Mouse (Mus musculus) forebrain, embryonic 16.5 days (tissue): ENCODE results near the gene Psmc4. TPM values are rescaled to one million over a fixed set of nuclear protein-coding genes. Genes with fewer than 3 reads are reported as not detected.

Source experiments
- ATAC-seq: fragments of 200-750 bp; cut with Nextera tagmentation; 2 replicates; pipeline ENCODE4 v1.8.0; 2017; ENCODE audit warnings: mild to moderate bottlenecking, moderate library complexity
- H3K27ac ChIP-seq: fragments of 300-500 bp; sonication (generic); 2 replicates; pipeline ENCODE4 v1.5.1; 2014; ENCODE audit warnings: low read length, control low read depth
- H3K27me3 ChIP-seq: fragments of 300-500 bp; sonication (generic); replicated peaks from 2 replicates; pipeline ENCODE4 v1.6.1; 2014; ENCODE audit warnings: low read length; ENCODE audit not compliant: control insufficient read depth, insufficient read depth
- H3K36me3 ChIP-seq: fragments of 300-500 bp; sonication (generic); 2 replicates; pipeline ENCODE4 v1.6.1; 2014; ENCODE audit not compliant: control insufficient read depth, insufficient read depth
- H3K4me1 ChIP-seq: fragments of 300-500 bp; sonication (generic); replicated peaks from 2 replicates; pipeline ENCODE4 v1.6.1; 2014; ENCODE audit warnings: low read length; ENCODE audit not compliant: control insufficient read depth, insufficient read depth
- H3K4me2 ChIP-seq: fragments of 300-500 bp; sonication (generic); 2 replicates; pipeline ENCODE4 v1.6.1; 2014; ENCODE audit warnings: mild to moderate bottlenecking, low read length, control low read depth
- H3K4me3 ChIP-seq: fragments of 300-500 bp; sonication (generic); replicated peaks from 2 replicates; pipeline ENCODE4 v1.5.1; 2014; ENCODE audit warnings: mild to moderate bottlenecking, low read length, control low read depth
- H3K9ac ChIP-seq: fragments of 300-500 bp; sonication (generic); replicated peaks from 2 replicates; pipeline ENCODE4 v1.6.1; 2014; ENCODE audit warnings: low read depth, low read length, control low read depth
- H3K9me3 ChIP-seq: fragments of 300-500 bp; sonication (generic); 2 replicates; pipeline ENCODE4 v1.6.1; 2016; ENCODE audit warnings: low read length; ENCODE audit not compliant: control insufficient read depth
- WGBS: fragments of 180-500 bp; shearing (Covaris S2); extraction: QIAGEN DNeasy Blood & Tissue Kit; methylation state at CpG from one replicate; pipeline ENCODE4 v1.1.7; 2014; 5-methylcytosine and 5-hydroxymethylcytosine counted together
- polyA plus RNA-seq: library from polyadenylated mRNA; unstranded; fragments of >200 nt; fragmentation: Nextera tagmentation; extraction: Ambion mirVana; gene quantifications from 2 replicates; pipeline ENCODE4 v1.2.1, GENCODE M21; 2015

The Psmc4 gene
- polyA plus RNA-seq, 1 experiment from 2014 or later: 330 TPM

DNA sequence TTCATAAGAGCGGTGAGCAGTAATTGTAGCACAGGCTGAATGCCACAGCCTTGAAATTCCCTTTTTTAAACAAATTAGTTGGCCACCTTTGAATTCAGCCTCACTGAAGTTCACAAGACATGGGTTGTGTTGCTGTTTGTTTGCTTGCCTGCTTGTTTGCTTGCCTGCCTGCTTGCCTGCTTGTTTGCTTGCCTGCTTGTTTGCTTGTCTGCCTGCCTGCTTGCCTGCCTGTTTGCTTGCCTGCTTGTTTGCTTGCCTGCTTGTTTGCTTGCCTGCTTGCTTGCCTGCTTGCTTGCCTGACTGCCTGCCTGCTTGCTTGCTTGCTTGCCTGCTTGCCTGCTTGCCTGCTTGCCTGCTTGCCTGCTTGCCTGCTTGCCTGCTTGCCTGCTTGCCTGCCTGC is 10.1 kb upstream of the Psmc4 start:
- whole genome bisulfite sequencing: 77% methylated on average over 1 of the region's 1 CpGs

DNA sequence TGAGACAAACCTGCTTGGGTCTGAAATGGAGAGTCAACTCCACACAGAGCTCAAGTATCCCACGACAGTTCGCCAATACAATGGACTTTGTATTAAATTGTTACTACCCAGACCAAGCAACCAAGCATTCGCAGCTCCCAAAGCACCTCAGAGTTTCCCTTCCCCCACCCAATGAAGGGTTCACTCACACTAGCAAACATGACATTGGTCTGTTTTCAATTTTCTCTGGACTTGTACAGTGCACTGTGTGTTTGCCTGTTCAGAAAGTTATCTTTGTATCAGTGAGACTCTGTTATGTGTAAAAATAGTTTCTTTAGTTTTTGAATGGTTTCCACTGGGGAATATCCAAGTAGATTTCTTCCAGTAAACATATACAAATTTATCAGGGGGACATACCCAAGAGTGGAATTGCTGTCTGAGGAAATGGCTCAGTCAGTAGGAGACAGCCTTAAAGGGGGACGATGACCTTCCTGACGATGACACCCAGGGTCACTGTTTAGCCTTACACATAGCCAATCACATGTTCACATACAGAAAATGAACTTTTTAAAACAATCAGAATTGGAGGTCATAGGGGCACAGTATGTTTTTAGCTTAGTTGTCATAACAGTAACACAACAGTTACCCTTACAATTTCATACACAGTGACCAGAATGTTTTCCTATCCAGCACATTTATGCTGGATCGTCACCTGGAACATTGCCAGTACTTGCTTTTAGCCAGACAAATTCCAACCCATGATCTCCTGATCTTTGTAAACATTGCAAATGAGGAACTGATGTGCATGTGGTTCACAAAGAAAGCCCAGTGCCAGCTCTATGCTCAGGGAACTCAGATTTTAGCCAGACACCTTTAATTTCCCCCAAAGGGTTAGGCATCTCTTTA is 3.4 kb upstream of the Psmc4 start:
- Histone ChIP-seq H3K9me3 (no peaks in the 10 kb centered on the region), H3K27ac (no peak overlapping the region), H3K27me3 (0 out of 2 replicates have a peak, but pooled peaks cover 3% of the 10 kb centered on the region), H3K36me3 (no peaks in the 10 kb centered on the region; the same call in 1 of the 2 replicates), H3K4me3 (no peak overlapping the region), H3K4me1 (peaks cover 14% of the 10 kb centered on the region), H3K9ac (no peak overlapping the region), H3K4me2 (no peak overlapping the region)
- 86% methylated on average over 6 of the region's 6 CpGs for WGBS
- no peak for ATAC-seq

More for the DNA sequence above, 10.1 kb upstream of the Psmc4 start:
- Histone ChIP-seq H3K27ac (no peak overlapping the region), H3K4me3 (no peak overlapping the region), H3K4me2 (no peak overlapping the region), H3K9me3 (0 out of 2 replicates have a peak, but pooled peaks cover 4% of the 10 kb centered on the region), H3K27me3 (0 out of 2 replicates have a peak, but pooled peaks cover 4% of the 10 kb centered on the region), H3K36me3 (no peaks in the 10 kb centered on the region), H3K4me1 (no peaks in the 10 kb centered on the region), H3K9ac (no peak overlapping the region)
- no peak for ATAC-seq

DNA sequence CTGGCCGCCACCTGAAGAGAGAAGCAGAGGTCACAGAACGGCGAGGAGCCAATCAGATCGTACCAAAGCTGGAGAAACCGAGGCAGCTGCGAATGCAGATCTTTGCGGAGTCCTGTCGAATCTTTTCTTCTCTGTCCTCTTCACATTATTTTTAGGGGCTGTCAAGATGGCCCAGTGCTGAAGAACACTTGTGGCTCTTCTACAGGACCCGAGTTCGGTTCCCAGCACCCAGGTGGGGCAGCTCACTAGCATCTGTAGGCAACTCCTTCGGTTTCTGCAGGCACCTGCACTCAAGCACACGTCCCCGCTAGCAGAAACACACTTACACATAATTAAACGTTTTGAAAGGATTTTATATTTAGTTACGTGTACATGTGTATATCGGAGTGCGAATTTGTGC is 683 bp upstream of the Psmc4 start:
- peak; percentile 4; the same call in 1 of the 2 replicates for ATAC-seq
- Histone ChIP-seq H3K27me3 (0 out of 2 replicates have a peak, but pooled peaks cover 3% of the 10 kb centered on the region), H3K9me3 (no peaks in the 10 kb centered on the region), H3K4me2 (peak overlapping the region; percentile 35; the same call in 1 of the 2 replicates), H3K9ac (peak overlapping the region; percentile 30; the same call in 1 of the 2 replicates), H3K4me3 (no peak overlapping the region), H3K4me1 (peaks cover 14% of the 10 kb centered on the region), H3K36me3 (peaks cover 7% of the 10 kb centered on the region), H3K27ac (no peak overlapping the region)
- 64% methylated on average over 17 of the region's 17 CpGs for WGBS

DNA sequence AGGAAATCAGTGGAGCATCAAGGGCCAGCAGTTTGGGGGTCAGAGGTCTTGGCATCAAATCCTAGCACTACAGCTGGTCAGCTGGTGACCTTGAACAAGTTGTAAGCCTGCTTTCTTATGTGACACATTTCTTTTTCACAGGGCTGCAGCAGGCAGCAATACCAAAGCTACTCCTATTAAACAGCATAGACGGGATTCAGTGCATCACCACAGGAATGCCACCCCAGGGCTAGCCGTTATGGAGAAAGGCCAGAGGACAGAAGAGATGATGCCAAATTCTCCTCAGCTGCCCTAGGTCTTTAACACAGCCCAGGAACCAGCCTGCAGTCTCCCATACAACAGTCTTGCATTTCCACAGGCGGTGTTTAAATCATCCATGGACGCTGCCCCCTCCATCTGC is 5.4 kb downstream of the Psmc4 start:
- Histone ChIP-seq H3K4me3 (no peak overlapping the region), H3K36me3 (peaks cover 46% of the 10 kb centered on the region), H3K27me3 (no peaks in the 10 kb centered on the region), H3K9ac (no peak overlapping the region), H3K4me1 (peaks cover 10% of the 10 kb centered on the region), H3K9me3 (no peaks in the 10 kb centered on the region), H3K27ac (no peak overlapping the region), H3K4me2 (no peak overlapping the region)
- 87% methylated on average over 4 of the region's 4 CpGs for WGBS
- ATAC-seq: no peak

DNA sequence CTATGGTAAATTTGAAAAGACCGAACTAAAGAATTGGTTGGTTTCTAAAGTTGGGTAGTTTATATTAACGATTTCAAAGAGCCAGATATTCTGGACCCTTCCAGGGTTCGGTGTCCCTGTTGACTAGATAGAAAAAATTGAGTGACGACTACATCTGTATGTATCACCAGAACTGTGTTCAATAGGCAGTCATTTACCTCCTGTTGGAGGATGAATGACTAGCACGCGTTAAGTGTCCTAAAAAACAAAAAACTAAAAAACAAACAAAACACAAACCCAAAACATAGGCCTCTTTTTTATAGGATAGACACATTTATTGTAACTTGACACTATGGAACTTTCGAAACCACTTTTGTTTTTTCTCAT is 35.5 kb downstream of the Psmc4 start:
- Histone ChIP-seq H3K27me3 (no peaks in the 10 kb centered on the region), H3K9me3 (no peaks in the 10 kb centered on the region), H3K4me2 (peak overlapping the region; percentile 87), H3K9ac (peak overlapping the region; percentile 74), H3K36me3 (no peaks in the 10 kb centered on the region), H3K4me3 (peak overlapping the region; percentile 59), H3K4me1 (peaks cover 9% of the 10 kb centered on the region), H3K27ac (no peak overlapping the region; the same call in 1 of the 2 replicates)
- WGBS: 21% methylated on average over 7 of the region's 7 CpGs
- peak; percentile 49 for ATAC-seq

DNA sequence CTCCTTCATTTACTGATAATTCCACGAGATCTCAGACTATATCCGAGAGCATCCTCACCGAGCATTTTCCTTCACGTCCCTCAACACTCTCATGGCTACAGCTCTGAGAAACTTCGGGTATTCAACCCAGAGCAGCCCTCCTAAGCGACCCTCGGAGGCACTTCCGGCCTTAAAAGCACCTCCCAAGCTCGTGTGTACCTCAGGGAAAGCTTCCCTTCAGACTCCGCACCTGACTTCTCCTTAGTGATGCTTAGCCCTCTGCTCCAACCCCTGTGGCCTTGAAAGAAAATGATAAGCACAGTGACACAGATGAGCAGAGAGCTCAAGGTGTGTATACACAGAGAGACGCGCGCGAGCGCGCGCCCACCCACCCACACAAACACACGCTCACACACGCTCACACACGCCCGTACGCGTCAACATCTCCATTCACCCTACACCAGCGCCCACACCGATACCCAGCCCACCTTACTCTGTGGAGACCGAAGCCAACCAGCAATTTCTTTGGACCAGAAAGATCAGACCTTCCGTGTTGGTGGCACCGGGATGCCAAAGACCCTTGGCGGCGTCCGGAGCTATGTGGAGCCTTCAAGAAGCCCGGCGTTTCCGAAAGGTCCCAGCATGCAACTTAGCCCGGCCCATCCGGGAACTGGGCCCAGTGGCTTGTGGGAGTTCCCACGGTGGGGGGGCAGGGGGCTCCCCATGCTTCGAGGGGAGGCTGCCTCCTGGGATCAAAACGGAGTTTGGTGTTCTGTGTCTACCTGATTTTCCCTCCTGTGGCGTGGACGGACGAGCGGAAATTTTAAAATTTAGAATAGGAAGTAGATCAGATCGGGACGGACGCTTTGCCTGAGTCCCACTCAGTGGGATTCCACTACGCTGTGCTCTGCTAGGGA is 36.1 kb downstream of the Psmc4 start, which contains the start of gene Zfp850:
TSS of gene Zfp850 (minus strand) at position 567 of the 896 bp plus-strand sequence.
- Histone ChIP-seq H3K27me3 (no peaks in the 10 kb centered on the region), H3K36me3 (no peaks in the 10 kb centered on the region), H3K4me3 (peak within 1 kb of the TSS; percentile 59), H3K9ac (peak within 1 kb of the TSS; percentile 74), H3K27ac (peak within 1 kb of the TSS; percentile 46), H3K4me2 (peak within 1 kb of the TSS; percentile 87), H3K4me1 (peaks cover 9% of the 10 kb centered on the region), H3K9me3 (no peaks in the 10 kb centered on the region)
- WGBS: under 1% methylated on average over 47 of the region's 47 CpGs
- peak; percentile 98 for ATAC-seq

DNA sequence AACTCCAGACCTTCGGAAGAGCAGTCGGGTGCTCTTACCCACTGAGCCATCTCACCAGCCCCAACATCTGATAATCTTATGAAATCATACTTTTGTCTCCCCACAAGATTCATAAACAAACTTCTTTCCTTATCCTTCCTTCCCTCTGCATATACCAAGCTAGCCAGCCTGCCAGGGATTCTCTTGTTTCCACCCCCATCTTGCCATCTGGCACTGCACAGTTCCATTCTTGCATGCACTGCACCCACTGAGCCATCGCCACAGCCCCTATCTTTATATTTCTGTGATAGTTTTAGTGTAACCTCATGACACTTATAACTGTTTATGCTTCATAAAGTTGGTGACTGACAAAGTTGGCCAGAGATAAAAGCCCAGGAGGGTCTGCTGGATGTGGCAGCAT is 39.6 kb downstream of the Psmc4 start:
- Histone ChIP-seq H3K9ac (no peak overlapping the region), H3K27me3 (no peaks in the 10 kb centered on the region), H3K9me3 (no peaks in the 10 kb centered on the region), H3K4me3 (no peak overlapping the region), H3K27ac (no peak overlapping the region), H3K4me1 (peaks cover 9% of the 10 kb centered on the region), H3K36me3 (no peaks in the 10 kb centered on the region), H3K4me2 (no peak overlapping the region)
- WGBS: 98% methylated on average over 3 of the region's 3 CpGs
- ATAC-seq: no peak
